Mouse (Mus musculus) telencephalon, adult 2 months (tissue): ENCODE results near the gene Ndufv2.

Experiments
- DNase-seq: peaks from one replicate; pipeline ENCODE4 v3.0.0-alpha.2; 2011; ENCODE audit warnings: low read depth, low spot score

The Ndufv2 gene

GRCm38 (mm10) chr17:66101380-66102330, at the start of gene Ndufv2:
TSS of gene Ndufv2 (minus strand) at chr17:66101559.
- DNase-seq = peak; percentile 93

- DNase-seq = no peak
These were observed 29.9 kb upstream of the Ndufv2 start for GRCm38 (mm10) chr17:66131212-66131611.

- DNase-seq = no peak
These were observed 29.0 kb upstream of the Ndufv2 start for GRCm38 (mm10) chr17:66130371-66130770.

GRCm38 (mm10) chr17:66125211-66125610, 23.9 kb upstream of the Ndufv2 start:
- DNase-seq = no peak

- DNase-seq = peak; percentile 6
These were observed 22.7 kb upstream of the Ndufv2 start for GRCm38 (mm10) chr17:66123816-66124610.

GRCm38 (mm10) chr17:66123066-66123815, 21.9 kb upstream of the Ndufv2 start, which contains the start of gene Ddx11:
TSS of gene Ddx11 (plus strand) at chr17:66123520.
- DNase-seq = peak; percentile 74

GRCm38 (mm10) chr17:66120701-66121100, 19.3 kb upstream of the Ndufv2 start:
- no peak for DNase-seq

GRCm38 (mm10) chr17:66118991-66119390, 17.6 kb upstream of the Ndufv2 start:
- no peak for DNase-seq

- DNase-seq = no peak
These were observed 10.8 kb upstream of the Ndufv2 start for GRCm38 (mm10) chr17:66112166-66112565.

- DNase-seq = peak; percentile 90
These were observed 10.1 kb upstream of the Ndufv2 start, which contains the start of gene Washc1 for GRCm38 (mm10) chr17:66111402-66111959. TSS of gene Washc1 (plus strand) at chr17:66111545.

GRCm38 (mm10) chr17:66110746-66111145, 9.4 kb upstream of the Ndufv2 start:
- peak; percentile 9 for DNase-seq

- no peak for DNase-seq
These were observed 6.8 kb upstream of the Ndufv2 start for GRCm38 (mm10) chr17:66108198-66108597.

GRCm38 (mm10) chr17:66107466-66107865, 6.1 kb upstream of the Ndufv2 start:
- no peak for DNase-seq

GRCm38 (mm10) chr17:66106601-66107267, 5.4 kb upstream of the Ndufv2 start:
- DNase-seq = peak; percentile 17

- no peak for DNase-seq
These were observed 2.7 kb upstream of the Ndufv2 start for GRCm38 (mm10) chr17:66104076-66104475.

- DNase-seq = peak; percentile 22
These were observed 586 bp downstream of the Ndufv2 start for GRCm38 (mm10) chr17:66100566-66101379.

GRCm38 (mm10) chr17:66092664-66093063, 8.7 kb downstream of the Ndufv2 start:
- DNase-seq = no peak

- DNase-seq = no peak
These were observed 9.3 kb downstream of the Ndufv2 start for GRCm38 (mm10) chr17:66092065-66092464.

GRCm38 (mm10) chr17:66091392-66091791, 10.0 kb downstream of the Ndufv2 start:
- no peak for DNase-seq

- no peak for DNase-seq
These were observed 11.1 kb downstream of the Ndufv2 start for GRCm38 (mm10) chr17:66090251-66090650.
